In genomic region chr17:25578920-25579319, GRCm38 (mm10) we compare ENCODE assay signal across 8 mouse cellular contexts. TPM values are rescaled to one million over a fixed set of nuclear protein-coding genes. Genes with fewer than 3 reads are reported as not detected.
DNase-seq lines count a peak whose midpoint lies in the region; ATAC-seq lines count a peak whose summit lies in the region.

TSS of gene Lmf1 (plus strand) at chr17:25579085.

- H3K4me1 ChIP-seq in hindbrain, embryonic 15.5 days (replicated peaks), result peaks cover 31% of the 10 kb centered on the region

- H3K9me3 ChIP-seq in hindbrain, embryonic 15.5 days, result no peaks in the 10 kb centered on the region

- H3K27ac ChIP-seq in hindbrain, embryonic 15.5 days (replicated peaks), result peak within 1 kb of the TSS; percentile 76
- H3K27ac ChIP-seq in macrophage, result peak within 1 kb of the TSS; percentile 54

- H3K9ac ChIP-seq in hindbrain, embryonic 15.5 days, result peak within 1 kb of the TSS; percentile 68

- WGBS in hindbrain, embryonic 15.5 days, result under 1% methylated on average over 27 of the region's 31 CpGs
- WGBS in macrophage (ENCODE audit: missing documents), result 1% methylated on average over 31 of the region's 31 CpGs

- no peaks in the 10 kb centered on the region for H3K79me2 ChIP-seq in macrophage (ENCODE audit: inconsistent target)

- ATAC-seq in hindbrain, embryonic 15.5 days (ENCODE audit: low FRiP score, low read depth), result peak; percentile 95

- no peaks in the 10 kb centered on the region for H3K27me3 ChIP-seq in hindbrain, embryonic 15.5 days

- H3K36me3 ChIP-seq in hindbrain, embryonic 15.5 days, result no peaks in the 10 kb centered on the region
- no peaks in the 10 kb centered on the region for H3K36me3 ChIP-seq in macrophage (ENCODE audit: inconsistent target)

- peak within 1 kb of the TSS; percentile 82 for H3K4me2 ChIP-seq in hindbrain, embryonic 15.5 days

- peak; percentile 97 for DNase-seq in T-cell, adult 2 months (ENCODE audit: low spot score)
- peak; percentile 94 to 96 for DNase-seq in cerebellum, postnatal 36 days
- DNase-seq in frontal cortex, postnatal 36 days (ENCODE audit: low spot score in 2 of 2), result peak; percentile 93 to 96
- DNase-seq in left cerebral cortex, adult 18-20 months (ENCODE audit: low spot score in 2 of 2), result peak; percentile 91 to 97
- peak; percentile 97 for DNase-seq in right cerebral cortex, adult 18-20 months
- peak; percentile 74 for DNase-seq in urinary bladder, postnatal 10 days (ENCODE audit: low spot score)

- peak within 1 kb of the TSS; percentile 73 for H3K4me3 ChIP-seq in hindbrain, embryonic 15.5 days
- peak within 1 kb of the TSS; percentile 96 for H3K4me3 ChIP-seq in macrophage (ENCODE audit: inconsistent target)

RNA-seq across cellular contexts. Expression of gene Lmf1, which starts in this region (rescaled TPM):
- polyA plus RNA-seq in hindbrain, embryonic 15.5 days (2015; fragmentation: Nextera tagmentation; extraction: Ambion mirVana), result 23.8 and 25.1 TPM in 2 replicates
- total RNA-seq in left cerebral cortex, adult 18-20 months (2021), result 10 to 100 TPM; 19.1 to 20.2 TPM
- total RNA-seq in macrophage (2018; cell fraction: chromatin; rRNA removed), result 10 to 100 TPM in 24 of 26 experiments, 1 to 10 TPM in 2; 5.1 to 51.0 (median 35.0) TPM
- total RNA-seq in macrophage (2018; cell fraction: cytosol; rRNA removed), result 10 to 100 TPM; 10.5 to 19.8 (median 14.3) TPM
- 10 to 100 TPM in 25 of 26 experiments, 1 to 10 TPM in 1; 8.0 to 40.6 (median 23.4) TPM for total RNA-seq in macrophage (2018; cell fraction: nucleus; rRNA removed)
- 13.4 to 17.2 TPM (median 16.4 TPM) in 3 replicates for polyA plus RNA-seq in macrophage (2018)

Comparison
In these comparisons a context has a peak if more than half of its experiments do, and no peak if none do; other contexts are left out.
1. Peak in every context shown above with its lines: DNase-seq, ATAC-seq, H3K4me3 ChIP-seq and H3K27ac ChIP-seq.